Mouse (Mus musculus) kidney, embryonic 14.5 days (tissue): ENCODE results near the gene Bptf. TPM values are rescaled to one million over a fixed set of nuclear protein-coding genes. Genes with fewer than 3 reads are reported as not detected.
A peak's percentile ranks its signal among the peaks of the same experiment; 100 is the strongest.
"Not testable (repeated sequence)": the region's sequence is repeated elsewhere in the genome, so short reads cannot be mapped to it uniquely, and the experiment has no call there.

Experiments
- ATAC-seq: fragments of 200-750 bp; cut with Nextera tagmentation; 2 replicates; pipeline ENCODE4 v1.8.0; 2017; ENCODE audit warnings: moderate number of reproducible peaks, mild to moderate bottlenecking, moderate TSS enrichment, moderate library complexity; ENCODE audit not compliant: low FRiP score, low TSS enrichment
- H3K27ac ChIP-seq: fragments of 300-500 bp; sonication (generic); 2 replicates; pipeline ENCODE4 v1.5.1; 2014; ENCODE audit warnings: low read depth, mild to moderate bottlenecking, low read length, moderate library complexity, mixed read lengths
- H3K27me3 ChIP-seq: fragments of 300-500 bp; sonication (generic); 2 replicates; pipeline ENCODE4 v1.6.1; 2014; ENCODE audit warnings: mild to moderate bottlenecking, low read length; ENCODE audit not compliant: control insufficient read depth, insufficient read depth
- H3K36me3 ChIP-seq: fragments of 300-500 bp; sonication (generic); 2 replicates; pipeline ENCODE4 v1.6.1; 2014; ENCODE audit warnings: low read length, mixed read lengths; ENCODE audit not compliant: control insufficient read depth, insufficient read depth
- H3K4me1 ChIP-seq: fragments of 300-500 bp; sonication (generic); 2 replicates; pipeline ENCODE4 v1.6.1; 2014; ENCODE audit warnings: low read length, mixed read lengths; ENCODE audit not compliant: control insufficient read depth, insufficient read depth
- H3K4me2 ChIP-seq: fragments of 300-500 bp; sonication (generic); replicated peaks from 2 replicates; pipeline ENCODE4 v1.6.1; 2014; ENCODE audit warnings: low read depth, mild to moderate bottlenecking, low read length
- H3K4me3 ChIP-seq: fragments of 300-500 bp; sonication (generic); 2 replicates; pipeline ENCODE4 v1.5.1; 2014; ENCODE audit warnings: mild to moderate bottlenecking, low read length
- H3K9ac ChIP-seq: fragments of 300-500 bp; sonication (generic); 2 replicates; pipeline ENCODE4 v1.6.1; 2014; ENCODE audit warnings: low read depth, mild to moderate bottlenecking, low read length, moderate library complexity
- H3K9me3 ChIP-seq: fragments of 300-500 bp; sonication (generic); 2 replicates; pipeline ENCODE4 v1.6.1; 2016; ENCODE audit warnings: low read length; ENCODE audit not compliant: control insufficient read depth
- WGBS: fragments of 180-500 bp; shearing (Covaris S2); extraction: QIAGEN DNeasy Blood & Tissue Kit; methylation state at CpG from one replicate; pipeline ENCODE4 v1.1.7; 2014; 5-methylcytosine and 5-hydroxymethylcytosine counted together
- polyA plus RNA-seq: library from polyadenylated mRNA; unstranded; fragments of >200 nt; fragmentation: Nextera tagmentation; extraction: Ambion mirVana; gene quantifications from 2 replicates; pipeline ENCODE4 v1.2.1, GENCODE M21; 2014

Gene Bptf
- 51.7 and 51.8 TPM in 2 replicates for polyA plus RNA-seq

DNA sequence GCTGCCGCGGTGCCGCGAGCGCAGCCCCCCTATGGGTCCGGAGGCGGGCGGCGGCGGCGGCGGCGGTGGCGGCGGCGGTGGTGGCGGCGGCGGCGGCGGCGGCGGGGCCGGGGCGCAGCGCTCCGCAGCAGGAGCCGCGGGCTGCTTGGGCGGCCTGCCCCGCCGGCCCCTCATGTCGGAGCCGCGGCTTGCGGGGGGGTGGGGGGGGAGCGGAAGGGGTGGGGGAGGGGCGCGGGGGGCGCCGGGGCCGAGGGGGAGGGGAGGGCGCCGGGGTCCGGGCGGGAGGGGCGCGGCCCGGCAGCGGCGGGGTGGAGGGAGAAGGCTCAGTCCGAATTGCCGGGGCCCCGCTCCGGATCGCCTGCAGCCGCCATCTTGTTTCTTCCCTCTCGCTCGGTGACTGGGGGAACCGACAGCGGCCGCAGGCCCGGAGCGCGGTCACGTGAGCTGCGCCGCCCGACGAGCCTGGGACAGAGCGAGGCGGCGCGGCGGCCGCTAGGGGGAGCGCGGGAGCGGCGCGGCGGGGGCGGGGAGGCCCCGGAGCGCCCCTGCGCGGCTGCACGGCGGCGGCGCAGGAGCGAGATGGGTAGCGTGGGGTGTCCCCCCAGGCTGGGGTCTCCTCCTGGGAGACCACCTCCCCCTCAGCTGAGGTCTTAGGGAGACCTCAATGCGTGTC is at the start of gene Bptf:
TSS of gene Bptf (minus strand) at position 379 of the 673 bp plus-strand sequence.
- Histone ChIP-seq H3K27me3 (no peaks in the 10 kb centered on the region), H3K4me3 (peak within 1 kb of the TSS; percentile 87), H3K36me3 (no peaks in the 10 kb centered on the region), H3K9ac (peak within 1 kb of the TSS; percentile 98), H3K4me2 (peak within 1 kb of the TSS; percentile 82), H3K4me1 (0 out of 2 replicates have a peak, but pooled peaks cover 3% of the 10 kb centered on the region), H3K27ac (peak within 1 kb of the TSS; percentile 93), H3K9me3 (no peaks in the 10 kb centered on the region)
- peak; percentile 97 for ATAC-seq
- WGBS = 0% methylated on average over 29 of the region's 94 CpGs

- 81% methylated on average over 4 of the region's 4 CpGs for WGBS
- H3K36me3 ChIP-seq = peaks cover 5% of the 10 kb centered on the region
- no peaks in the 10 kb centered on the region for H3K27me3 ChIP-seq
- no peak overlapping the region for H3K4me2 ChIP-seq
- no peak for ATAC-seq
- H3K9me3 ChIP-seq = no peaks in the 10 kb centered on the region
- H3K4me1 ChIP-seq = no peaks in the 10 kb centered on the region
- no peak overlapping the region for H3K27ac ChIP-seq
- H3K4me3 ChIP-seq = no peak overlapping the region
- no peak overlapping the region for H3K9ac ChIP-seq
Observed at GRCm38 (mm10) chr11:107161215-107161614, 29.3 kb upstream of the Bptf start.

DNA sequence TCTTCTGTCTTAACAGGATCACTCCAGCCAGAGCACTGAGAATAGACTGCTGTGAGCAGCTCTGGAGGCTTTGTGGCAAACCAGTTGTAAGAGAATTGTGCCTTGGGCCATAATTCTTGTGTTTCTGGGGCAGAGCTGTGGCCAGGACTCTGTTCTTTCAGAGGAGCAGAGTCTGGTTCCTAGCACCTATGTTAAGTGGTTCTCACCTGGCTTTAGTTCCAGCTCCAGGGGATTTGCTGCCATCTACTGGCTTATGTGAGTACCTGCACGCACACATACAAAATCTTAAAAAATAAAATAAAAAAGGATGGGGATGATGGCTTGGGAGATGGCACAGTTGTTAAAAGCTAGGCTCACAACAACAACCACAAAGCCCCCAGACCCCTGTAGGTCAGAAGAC is 27.1 kb upstream of the Bptf start:
- Histone ChIP-seq H3K9ac (no peak overlapping the region), H3K9me3 (no peaks in the 10 kb centered on the region), H3K27ac (no peak overlapping the region), H3K27me3 (no peaks in the 10 kb centered on the region), H3K36me3 (no peaks in the 10 kb centered on the region), H3K4me1 (no peaks in the 10 kb centered on the region), H3K4me2 (no peak overlapping the region), H3K4me3 (no peak overlapping the region)
- 46% methylated on average over 1 of the region's 1 CpGs for WGBS
- ATAC-seq = no peak

GRCm38 (mm10) chr11:107156977-107157642 is 25.2 kb upstream of the Bptf start:
- no peak for ATAC-seq
- WGBS = 45% methylated on average over 5 of the region's 5 CpGs
- Histone ChIP-seq H3K9ac (no peak overlapping the region), H3K27ac (no peak overlapping the region), H3K4me3 (no peak overlapping the region), H3K27me3 (no peaks in the 10 kb centered on the region), H3K4me2 (no peak overlapping the region), H3K4me1 (no peaks in the 10 kb centered on the region), H3K36me3 (no peaks in the 10 kb centered on the region), H3K9me3 (no peaks in the 10 kb centered on the region)

DNA sequence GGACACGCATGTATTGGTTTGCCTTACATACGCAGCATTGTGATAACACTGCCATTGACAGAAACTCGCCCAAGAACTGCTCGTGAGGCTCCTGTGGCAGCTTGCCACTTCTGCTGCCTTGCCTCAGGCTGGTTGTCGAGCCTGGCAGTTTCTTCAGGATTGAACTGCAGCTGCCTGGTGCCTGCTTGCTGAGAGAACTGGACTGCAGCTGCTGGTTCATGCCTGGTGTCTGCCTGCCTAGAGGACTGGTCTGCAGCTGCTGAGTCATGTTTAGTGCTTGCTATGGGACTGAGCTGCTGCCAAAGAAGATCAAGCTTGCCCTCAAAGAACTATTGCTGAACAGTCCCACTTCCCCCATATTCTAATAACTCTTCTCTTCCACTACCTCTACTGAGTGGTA is 23.4 kb upstream of the Bptf start:
- Histone ChIP-seq H3K9ac (no peak overlapping the region), H3K4me1 (no peaks in the 10 kb centered on the region), H3K27me3 (no peaks in the 10 kb centered on the region), H3K9me3 (no peaks in the 10 kb centered on the region), H3K36me3 (no peaks in the 10 kb centered on the region), H3K4me2 (no peak overlapping the region), H3K4me3 (no peak overlapping the region), H3K27ac (no peak overlapping the region)
- WGBS = 89% methylated on average over 5 of the region's 5 CpGs
- no peak for ATAC-seq

- Histone ChIP-seq H3K4me1 (no peaks in the 10 kb centered on the region), H3K27ac (no peak overlapping the region), H3K4me3 (no peak overlapping the region), H3K27me3 (no peaks in the 10 kb centered on the region), H3K9me3 (no peaks in the 10 kb centered on the region), H3K4me2 (no peak overlapping the region), H3K9ac (no peak overlapping the region), H3K36me3 (no peaks in the 10 kb centered on the region)
- WGBS = 80% methylated on average over 7 of the region's 7 CpGs
- no peak for ATAC-seq
Observed at GRCm38 (mm10) chr11:107154431-107154830, 22.5 kb upstream of the Bptf start.

DNA sequence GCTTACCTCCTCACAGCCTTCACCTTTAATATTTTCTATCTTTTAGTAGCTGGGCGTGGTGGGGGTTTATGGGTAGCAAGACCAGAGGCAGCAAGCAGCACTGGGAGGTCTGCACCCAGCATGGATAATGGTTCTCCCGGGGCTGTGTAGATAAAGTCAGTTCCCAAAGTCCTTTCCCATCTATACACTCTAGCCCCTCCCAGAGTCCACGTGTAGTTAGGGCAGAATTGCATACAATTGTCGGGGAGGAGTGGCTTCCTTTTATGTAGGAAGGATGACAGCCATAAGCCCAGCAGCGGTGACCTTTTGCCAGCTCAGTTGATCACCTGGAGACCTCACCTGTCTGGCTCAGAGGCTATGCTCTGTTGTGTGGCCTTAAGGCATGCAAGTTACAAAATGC is 21.7 kb upstream of the Bptf start:
- no peak for ATAC-seq
- Histone ChIP-seq H3K4me3 (no peak overlapping the region), H3K9me3 (no peaks in the 10 kb centered on the region), H3K4me1 (no peaks in the 10 kb centered on the region), H3K27me3 (no peaks in the 10 kb centered on the region), H3K4me2 (no peak overlapping the region), H3K36me3 (no peaks in the 10 kb centered on the region), H3K9ac (no peak overlapping the region), H3K27ac (no peak overlapping the region)
- 75% methylated on average over 5 of the region's 5 CpGs for WGBS

- no peak for ATAC-seq
- WGBS = 70% methylated on average over 7 of the region's 7 CpGs
Observed at GRCm38 (mm10) chr11:107151809-107152208, 19.9 kb upstream of the Bptf start.

DNA sequence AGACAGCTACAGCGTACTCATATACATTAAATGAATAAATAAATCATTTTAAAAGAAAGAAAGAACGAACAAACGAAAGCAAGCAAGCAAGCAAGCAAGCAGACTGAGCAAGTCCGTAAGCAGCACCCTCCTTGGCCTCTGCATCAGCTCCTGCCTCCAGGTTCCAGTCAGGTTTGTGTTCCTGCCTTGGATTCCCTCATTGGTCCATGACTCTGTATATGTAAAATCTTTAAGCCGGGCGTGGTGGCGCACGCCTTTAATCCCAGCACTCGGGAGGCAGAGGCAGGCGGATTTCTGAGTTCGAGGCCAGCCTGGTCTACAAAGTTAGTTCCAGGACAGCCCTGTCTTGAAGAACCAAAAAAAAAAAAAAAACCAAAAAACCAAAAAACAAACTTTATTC is 12.0 kb upstream of the Bptf start:
- WGBS = 92% methylated on average over 11 of the region's 11 CpGs
- not testable (repeated sequence) for H3K4me3 ChIP-seq, H3K36me3 ChIP-seq

More at GRCm38 (mm10) chr11:107151809-107152208, 19.9 kb upstream of the Bptf start:
- no peak overlapping the region for H3K27ac ChIP-seq
- no peak overlapping the region for H3K4me2 ChIP-seq
- no peak overlapping the region for H3K4me3 ChIP-seq
- no peaks in the 10 kb centered on the region for H3K27me3 ChIP-seq
- H3K9me3 ChIP-seq = no peaks in the 10 kb centered on the region
- no peaks in the 10 kb centered on the region for H3K36me3 ChIP-seq
- no peak overlapping the region for H3K9ac ChIP-seq
- no peaks in the 10 kb centered on the region for H3K4me1 ChIP-seq

More for the DNA sequence above, 12.0 kb upstream of the Bptf start:
- not testable (repeated sequence) for H3K27me3 ChIP-seq, H3K9me3 ChIP-seq, H3K4me1 ChIP-seq, H3K27ac ChIP-seq, H3K9ac ChIP-seq, H3K4me2 ChIP-seq, ATAC-seq
